Mouse (Mus musculus) limb, embryonic 14.5 days (tissue): ENCODE results near the gene Cntnap5a. TPM values are rescaled to one million over a fixed set of nuclear protein-coding genes. Genes with fewer than 3 reads are reported as not detected.

Experiments
- ATAC-seq: fragments of 200-750 bp; cut with Nextera tagmentation; 2 replicates; pipeline ENCODE4 v1.8.0; 2017; ENCODE audit warnings: low read depth, moderate number of reproducible peaks, moderate TSS enrichment; ENCODE audit not compliant: low FRiP score
- DNase-seq: peaks from one replicate; pipeline ENCODE4 v3.0.0-alpha.2; 2015; ENCODE audit warnings: low spot score
- H3K27ac ChIP-seq: fragments of 300-500 bp; sonication (generic); replicated peaks from 2 replicates; pipeline ENCODE4 v1.5.1; 2014; ENCODE audit warnings: low read depth, mild to moderate bottlenecking, low read length, moderate library complexity, mixed read lengths
- H3K27me3 ChIP-seq: fragments of 300-500 bp; sonication (generic); 2 replicates; pipeline ENCODE4 v1.6.1; 2014; ENCODE audit warnings: low read length, mixed read lengths; ENCODE audit not compliant: control insufficient read depth, insufficient read depth
- H3K36me3 ChIP-seq: fragments of 300-500 bp; sonication (generic); 2 replicates; pipeline ENCODE4 v1.6.1; 2014; ENCODE audit warnings: mild to moderate bottlenecking, low read length, moderate library complexity, mixed read lengths; ENCODE audit not compliant: control insufficient read depth, insufficient read depth
- H3K4me1 ChIP-seq: fragments of 300-500 bp; sonication (generic); 2 replicates; pipeline ENCODE4 v1.6.1; 2014; ENCODE audit warnings: antibody characterized with exemption, low read length, mixed read lengths; ENCODE audit not compliant: control insufficient read depth, insufficient read depth
- H3K4me2 ChIP-seq: fragments of 300-500 bp; sonication (generic); replicated peaks from 2 replicates; pipeline ENCODE4 v1.6.1; 2014; ENCODE audit warnings: low read depth, mild to moderate bottlenecking, low read length, moderate library complexity; ENCODE audit not compliant: severe bottlenecking
- H3K4me3 ChIP-seq: fragments of 300-500 bp; sonication (generic); replicated peaks from 2 replicates; pipeline ENCODE4 v1.5.1; 2014; ENCODE audit warnings: low read length
- H3K9ac ChIP-seq: fragments of 300-500 bp; sonication (generic); 2 replicates; pipeline ENCODE4 v1.6.1; 2014; ENCODE audit warnings: mild to moderate bottlenecking, low read depth, low read length, moderate library complexity; ENCODE audit not compliant: severe bottlenecking
- H3K9me3 ChIP-seq: fragments of 300-500 bp; sonication (generic); 2 replicates; pipeline ENCODE4 v1.6.1; 2016; ENCODE audit warnings: low read length; ENCODE audit not compliant: control insufficient read depth
- POLR2A ChIP-seq: fragments of 200-500 bp; IDR thresholded peaks from 2 replicates; pipeline ENCODE4 v1.8.0; 2012; ENCODE audit warnings: inconsistent platforms, mild to moderate bottlenecking, moderate library complexity, borderline replicate concordance; ENCODE audit not compliant: insufficient read depth, insufficient read length; ENCODE audit errors: extremely low read depth
- WGBS: fragments of 180-500 bp; shearing (Covaris S2); extraction: QIAGEN DNeasy Blood & Tissue Kit; methylation state at CpG from one replicate; pipeline ENCODE4 v1.1.7; 2014; 5-methylcytosine and 5-hydroxymethylcytosine counted together
- polyA plus RNA-seq, 2 experiments: library from polyadenylated mRNA; depleted of rRNA in 1 of 2; stranded (reverse) in 1 of 2; unstranded in 1 of 2; fragments of >200 nt; fragmentation: Nextera tagmentation in 1 of 2; extraction: Ambion mirVana in 1 of 2; gene quantifications; 2 replicates each; pipeline versions ENCODE4 v1.2.1 to v1.2.3; 2012 to 2014

Cntnap5a gene
- polyA plus RNA-seq, 2 experiments, result 0.03 TPM

DNA sequence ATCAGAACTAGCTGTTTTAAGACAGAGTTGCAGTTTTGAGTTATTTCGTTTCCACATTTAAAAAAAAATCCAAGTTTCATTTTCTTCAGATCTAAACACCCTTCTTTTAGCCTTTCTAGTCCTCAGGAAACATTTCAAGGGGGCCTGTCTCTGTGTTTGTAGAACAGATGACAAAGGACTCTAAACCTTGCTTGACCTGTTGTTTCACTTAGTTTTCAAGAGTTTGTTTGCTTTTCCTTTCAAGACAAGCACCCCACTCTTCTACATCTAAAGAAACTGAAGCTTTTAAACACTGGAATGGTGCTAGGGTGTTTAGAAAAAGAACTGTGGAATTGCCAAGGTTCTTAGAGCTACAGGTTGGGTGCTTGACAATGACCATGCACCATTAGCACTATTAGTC is 233.8 kb downstream of the Cntnap5a start:
- DNase-seq, result no peak
- H3K9ac ChIP-seq, result no peak overlapping the region
- no peaks in the 10 kb centered on the region for H3K4me1 ChIP-seq
- no peaks in the 10 kb centered on the region for H3K36me3 ChIP-seq
- no peaks in the 10 kb centered on the region for H3K27me3 ChIP-seq
- no peak for ATAC-seq
- H3K4me2 ChIP-seq, result no peak overlapping the region
- WGBS, result 67% methylated on average over 1 of the region's 1 CpGs
- no peak for TF ChIP-seq POLR2A
- no peak overlapping the region for H3K27ac ChIP-seq
- H3K4me3 ChIP-seq, result no peak overlapping the region
- H3K9me3 ChIP-seq, result no peaks in the 10 kb centered on the region

GRCm38 (mm10) chr1:115925953-115926665 is 241.6 kb downstream of the Cntnap5a start:
- H3K9ac ChIP-seq, result no peak overlapping the region
- H3K36me3 ChIP-seq, result no peaks in the 10 kb centered on the region
- no peaks in the 10 kb centered on the region for H3K27me3 ChIP-seq
- no peak for DNase-seq
- H3K4me2 ChIP-seq, result no peak overlapping the region
- no peak overlapping the region for H3K27ac ChIP-seq
- no peak overlapping the region for H3K4me3 ChIP-seq
- H3K9me3 ChIP-seq, result no peaks in the 10 kb centered on the region
- no peak for TF ChIP-seq POLR2A
- ATAC-seq, result no peak
- H3K4me1 ChIP-seq, result no peaks in the 10 kb centered on the region
- WGBS, result 77% methylated on average over 1 of the region's 1 CpGs

DNA sequence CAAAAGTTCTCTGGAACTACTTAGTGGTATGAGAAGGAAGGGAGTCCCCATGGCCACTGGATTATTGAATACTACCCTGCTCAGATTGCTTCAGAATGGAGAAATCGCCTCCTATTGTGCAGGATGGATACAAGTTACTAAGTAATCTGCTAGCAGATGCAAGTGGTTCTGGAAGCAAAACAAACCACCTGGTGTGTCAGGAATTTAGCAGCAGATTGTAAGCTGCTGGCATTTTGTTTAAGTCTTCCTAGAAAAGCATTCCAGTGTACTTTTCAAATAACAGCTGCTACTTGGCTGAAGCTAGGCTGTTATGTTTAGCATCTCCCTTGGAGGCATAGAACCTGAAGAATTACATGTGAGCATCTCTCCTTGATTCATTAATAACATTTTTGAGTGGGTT is 247.5 kb downstream of the Cntnap5a start:
- H3K36me3 ChIP-seq, result no peaks in the 10 kb centered on the region
- TF ChIP-seq POLR2A, result no peak
- H3K9ac ChIP-seq, result no peak overlapping the region
- H3K4me3 ChIP-seq, result no peak overlapping the region
- peak; percentile 9 for DNase-seq
- no peak for ATAC-seq
- H3K27ac ChIP-seq, result no peak overlapping the region
- H3K9me3 ChIP-seq, result no peaks in the 10 kb centered on the region
- 30% methylated on average over 1 of the region's 1 CpGs for WGBS
- H3K4me2 ChIP-seq, result no peak overlapping the region
- H3K27me3 ChIP-seq, result no peaks in the 10 kb centered on the region
- no peaks in the 10 kb centered on the region for H3K4me1 ChIP-seq

- ATAC-seq (no peak), DNase-seq (no peak)
- Histone ChIP-seq H3K27me3 (no peaks in the 10 kb centered on the region), H3K4me2 (no peak overlapping the region), H3K9me3 (no peaks in the 10 kb centered on the region), H3K4me1 (no peaks in the 10 kb centered on the region), H3K36me3 (no peaks in the 10 kb centered on the region), H3K27ac (no peak overlapping the region), H3K4me3 (no peak overlapping the region), H3K9ac (no peak overlapping the region)
- WGBS, result 72% methylated on average over 3 of the region's 3 CpGs
- no peak for TF ChIP-seq POLR2A
These were observed 261.3 kb downstream of the Cntnap5a start for GRCm38 (mm10) chr1:115945892-115946291.

DNA sequence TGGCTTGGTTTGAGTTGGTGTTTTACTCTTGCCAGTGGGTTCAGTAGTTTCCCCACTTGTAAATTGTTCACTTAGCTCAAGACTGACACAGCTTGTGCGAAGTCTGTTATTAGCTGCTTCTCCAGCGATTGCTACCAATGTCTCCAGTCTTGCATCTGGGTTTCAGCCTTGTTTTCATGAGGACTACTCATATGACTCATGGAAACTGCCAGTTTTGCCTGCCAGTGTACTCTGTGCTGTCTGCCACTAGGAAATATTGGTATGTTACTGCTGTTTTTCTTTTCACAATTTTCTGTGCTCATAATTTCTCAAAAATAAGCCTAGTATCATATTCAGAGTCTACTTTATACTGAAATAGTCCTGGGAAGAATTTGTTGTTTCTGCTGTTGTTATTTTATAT is 272.0 kb downstream of the Cntnap5a start:
- Histone ChIP-seq H3K9ac (no peak overlapping the region), H3K9me3 (no peaks in the 10 kb centered on the region), H3K27me3 (no peaks in the 10 kb centered on the region), H3K4me2 (no peak overlapping the region), H3K4me1 (no peaks in the 10 kb centered on the region), H3K4me3 (no peak overlapping the region), H3K36me3 (no peaks in the 10 kb centered on the region), H3K27ac (no peak overlapping the region)
- WGBS, result 88% methylated on average over 2 of the region's 2 CpGs
- ATAC-seq, result no peak
- TF ChIP-seq POLR2A, result no peak
- no peak for DNase-seq
